Mouse (Mus musculus): ENCODE data around the gene Spata2l.
A peak's percentile ranks its signal among the peaks of the same experiment; 100 is the strongest.
"Not testable (repeated sequence)": the region's sequence is repeated elsewhere in the genome, so short reads cannot be mapped to it uniquely, and the experiment has no call there.

Spata2l gene

GRCm38 (mm10) chr8:123247748-123248147, 11.7 kb upstream of the Spata2l start:
- DNase-seq (ENCODE audit: low read depth, low spot score), result no peak

GRCm38 (mm10) chr8:123245543-123245942, 9.5 kb upstream of the Spata2l start:
- peak; percentile 37 for DNase-seq (ENCODE audit: low read depth, low spot score)

GRCm38 (mm10) chr8:123244382-123244781, 8.3 kb upstream of the Spata2l start:
- DNase-seq (ENCODE audit: low read depth, low spot score), result no peak

GRCm38 (mm10) chr8:123243053-123243452, 7.0 kb upstream of the Spata2l start:
- no peak for DNase-seq (ENCODE audit: low read depth, low spot score)

- DNase-seq (ENCODE audit: low read depth, low spot score), result no peak
These were observed 6.3 kb upstream of the Spata2l start for GRCm38 (mm10) chr8:123242107-123242923.

GRCm38 (mm10) chr8:123239398-123239797, 3.4 kb upstream of the Spata2l start:
- DNase-seq (ENCODE audit: low read depth, low spot score), result no peak

- DNase-seq (ENCODE audit: low read depth, low spot score), result peak; percentile 56
These were observed 1.0 kb downstream of the Spata2l start for GRCm38 (mm10) chr8:123234918-123235519.

- DNase-seq (ENCODE audit: low read depth, low spot score), result no peak
These were observed 2.3 kb downstream of the Spata2l start for GRCm38 (mm10) chr8:123233760-123234159.

GRCm38 (mm10) chr8:123233300-123233699, 2.7 kb downstream of the Spata2l start:
- no peak for DNase-seq (ENCODE audit: low read depth, low spot score)

GRCm38 (mm10) chr8:123232553-123232952, 3.5 kb downstream of the Spata2l start:
- no peak for DNase-seq (ENCODE audit: low read depth, low spot score)

GRCm38 (mm10) chr8:123231742-123232141, 4.3 kb downstream of the Spata2l start:
- DNase-seq (ENCODE audit: low read depth, low spot score), result no peak

- DNase-seq (ENCODE audit: low read depth, low spot score), result not testable (repeated sequence)
These were observed 5.7 kb downstream of the Spata2l start for GRCm38 (mm10) chr8:123230326-123230725.

GRCm38 (mm10) chr8:123228416-123228815, 7.6 kb downstream of the Spata2l start:
- DNase-seq (ENCODE audit: low read depth, low spot score), result no peak

- peak; percentile 94 for DNase-seq (ENCODE audit: low read depth, low spot score)
These were observed 11.5 kb downstream of the Spata2l start, which contains the start of gene Cdk10 for GRCm38 (mm10) chr8:123224278-123225266. Cdk10 (plus strand) TSS chr8:123224842.

- DNase-seq (ENCODE audit: low read depth, low spot score), result no peak
These were observed 15.1 kb downstream of the Spata2l start for GRCm38 (mm10) chr8:123220917-123221316.

GRCm38 (mm10) chr8:123215430-123215829, 20.6 kb downstream of the Spata2l start:
- no peak for DNase-seq (ENCODE audit: low read depth, low spot score)

GRCm38 (mm10) chr8:123213118-123213772, 22.8 kb downstream of the Spata2l start:
- DNase-seq (ENCODE audit: low read depth, low spot score), result no peak

- peak; percentile 95 for DNase-seq (ENCODE audit: low read depth, low spot score)
These were observed 23.5 kb downstream of the Spata2l start, which contains the start of the genes Chmp1a and Spata33 for GRCm38 (mm10) chr8:123212321-123213117. Chmp1a (minus strand) TSS chr8:123212763. Spata33 (plus strand) TSS chr8:123212832.

- DNase-seq (ENCODE audit: low read depth, low spot score), result no peak
These were observed 24.2 kb downstream of the Spata2l start for GRCm38 (mm10) chr8:123211876-123212275.

GRCm38 (mm10) chr8:123203571-123203970, 32.5 kb downstream of the Spata2l start:
- DNase-seq (ENCODE audit: low read depth, low spot score), result no peak

All from R1 (cell line).